15 mouse cellular contexts compared by ENCODE assay signal in the genomic region with DNA sequence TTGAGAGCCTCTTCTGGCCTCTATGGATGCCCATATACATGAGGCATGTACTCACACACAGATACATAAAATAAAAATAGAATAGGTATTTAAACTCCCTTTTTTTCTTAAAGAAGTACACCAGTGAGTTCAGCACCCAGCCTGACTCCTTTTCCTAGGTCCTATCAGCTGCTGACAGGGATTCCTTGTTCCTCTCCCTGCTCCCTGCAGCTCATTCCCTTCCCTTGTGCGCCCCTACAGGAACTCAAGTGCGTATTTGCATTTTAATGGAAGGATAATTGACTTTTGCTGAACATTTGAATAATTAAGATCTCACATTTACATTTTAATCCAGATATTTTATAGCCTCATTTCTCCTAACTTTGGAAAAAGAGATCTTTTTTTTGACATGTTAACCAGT.
"Had no signal": no experiment of that assay in that cellular context is flagged by ENCODE, and none has a peak within 500 bp of the region (broad histone marks: within the 10 kb centered on the region; RNA-seq: fewer than 3 reads in every experiment).

No protein-coding gene starts in this region.

- H3K27me3 ChIP-seq: kidney, embryonic 15.5 days; liver, embryonic 13.5 days; midbrain, embryonic 12.5 days; neural tube, embryonic 13.5 days had no signal

- H3K4me2 ChIP-seq: kidney, embryonic 15.5 days; liver, embryonic 13.5 days; midbrain, embryonic 12.5 days; neural tube, embryonic 13.5 days had no signal

- H3K9ac ChIP-seq: kidney, embryonic 15.5 days; liver, embryonic 13.5 days; midbrain, embryonic 12.5 days; neural tube, embryonic 13.5 days had no signal

- DNase-seq: kidney, adult 11 months; kidney, adult 8-10 months; kidney, postnatal 25 days; layer of hippocampus, postnatal 36 days; liver, embryonic 13.5 days; lung, adult 2 months; lung, postnatal 14 days; lung, postnatal 4 days; thymus, adult 18-20 months; thymus, postnatal 36 days had no signal

- H3K4me1 ChIP-seq: kidney, embryonic 15.5 days; liver, embryonic 13.5 days; midbrain, embryonic 12.5 days; neural tube, embryonic 13.5 days had no signal

- H3K36me3 ChIP-seq: kidney, embryonic 15.5 days; liver, embryonic 13.5 days; midbrain, embryonic 12.5 days; neural tube, embryonic 13.5 days had no signal

- H3K27ac ChIP-seq: kidney, embryonic 15.5 days; layer of hippocampus, adult 2 months; left cerebral cortex, adult 2 months; liver, embryonic 13.5 days; midbrain, embryonic 12.5 days; neural tube, embryonic 13.5 days had no signal

- H3K9me3 ChIP-seq: kidney, embryonic 15.5 days; liver, embryonic 13.5 days; midbrain, embryonic 12.5 days; neural tube, embryonic 13.5 days had no signal

- H3K4me3 ChIP-seq: kidney, embryonic 15.5 days; layer of hippocampus, adult 2 months; left cerebral cortex, adult 2 months; liver, embryonic 13.5 days; midbrain, embryonic 12.5 days; neural tube, embryonic 13.5 days had no signal
